Mouse (Mus musculus) midbrain, embryonic 16.5 days (tissue): ENCODE data around the gene Fpr1. TPM values are rescaled to one million over a fixed set of nuclear protein-coding genes. Genes with fewer than 3 reads are reported as not detected.
"Not testable (repeated sequence)": the region's sequence is repeated elsewhere in the genome, so short reads cannot be mapped to it uniquely, and the experiment has no call there.

Experiments
- ATAC-seq: fragments of 200-750 bp; cut with Nextera tagmentation; 2 replicates; pipeline ENCODE4 v1.8.0; 2017; ENCODE audit warnings: moderate TSS enrichment
- H3K27ac ChIP-seq: fragments of 300-500 bp; sonication (generic); 2 replicates; pipeline ENCODE4 v1.5.1; 2014; ENCODE audit warnings: mild to moderate bottlenecking, low read length, mixed read lengths
- H3K27me3 ChIP-seq: fragments of 300-500 bp; sonication (generic); 2 replicates; pipeline ENCODE4 v1.6.1; 2014; ENCODE audit warnings: low read depth, low read length, mixed read lengths; ENCODE audit not compliant: control insufficient read depth, insufficient read depth
- H3K36me3 ChIP-seq: fragments of 300-500 bp; sonication (generic); 2 replicates; pipeline ENCODE4 v1.6.1; 2014; ENCODE audit warnings: mild to moderate bottlenecking, low read length, moderate library complexity, mixed read lengths; ENCODE audit not compliant: control insufficient read depth, insufficient read depth
- H3K4me1 ChIP-seq: fragments of 300-500 bp; sonication (generic); 2 replicates; pipeline ENCODE4 v1.6.1; 2014; ENCODE audit warnings: mild to moderate bottlenecking, low read length, mixed read lengths; ENCODE audit not compliant: control insufficient read depth, insufficient read depth
- H3K4me2 ChIP-seq: fragments of 300-500 bp; sonication (generic); 2 replicates; pipeline ENCODE4 v1.6.1; 2014; ENCODE audit warnings: mild to moderate bottlenecking, low read length, mixed read lengths
- H3K4me3 ChIP-seq: fragments of 300-500 bp; sonication (generic); 2 replicates; pipeline ENCODE4 v1.5.1; 2014; ENCODE audit warnings: low read depth, mild to moderate bottlenecking, low read length, moderate library complexity, mixed read lengths
- H3K9ac ChIP-seq: fragments of 300-500 bp; sonication (generic); 2 replicates; pipeline ENCODE4 v1.6.1; 2014; ENCODE audit warnings: low read depth, low read length, mixed read lengths
- H3K9me3 ChIP-seq: fragments of 300-500 bp; sonication (generic); replicated peaks from 2 replicates; pipeline ENCODE4 v1.6.1; 2014; ENCODE audit warnings: mild to moderate bottlenecking, low read length, mixed read lengths; ENCODE audit not compliant: control insufficient read depth, poor library complexity, severe bottlenecking
- WGBS: fragments of 180-500 bp; shearing (Covaris S2); extraction: QIAGEN DNeasy Blood & Tissue Kit; methylation state at CpG from one replicate; pipeline ENCODE4 v1.1.7; 2014; 5-methylcytosine and 5-hydroxymethylcytosine counted together
- polyA plus RNA-seq: library from polyadenylated mRNA; unstranded; fragments of >200 nt; fragmentation: Nextera tagmentation; extraction: Ambion mirVana; gene quantifications from 2 replicates; pipeline ENCODE4 v1.2.1, GENCODE M21; 2015

Gene Fpr1
- polyA plus RNA-seq, 1 experiment from 2014 or later: 0.18 TPM

GRCm38 (mm10) chr17:17857446-17857845 is 26.3 kb downstream of the Fpr1 start:
- Histone ChIP-seq H3K4me1 (no peaks in the 10 kb centered on the region), H3K27ac (no peak overlapping the region), H3K9ac (no peak overlapping the region), H3K9me3 (no peaks in the 10 kb centered on the region), H3K36me3 (no peaks in the 10 kb centered on the region), H3K4me3 (no peak overlapping the region), H3K4me2 (no peak overlapping the region), H3K27me3 (no peaks in the 10 kb centered on the region)
- 92% methylated on average over 1 of the region's 1 CpGs for WGBS
- no peak for ATAC-seq

DNA sequence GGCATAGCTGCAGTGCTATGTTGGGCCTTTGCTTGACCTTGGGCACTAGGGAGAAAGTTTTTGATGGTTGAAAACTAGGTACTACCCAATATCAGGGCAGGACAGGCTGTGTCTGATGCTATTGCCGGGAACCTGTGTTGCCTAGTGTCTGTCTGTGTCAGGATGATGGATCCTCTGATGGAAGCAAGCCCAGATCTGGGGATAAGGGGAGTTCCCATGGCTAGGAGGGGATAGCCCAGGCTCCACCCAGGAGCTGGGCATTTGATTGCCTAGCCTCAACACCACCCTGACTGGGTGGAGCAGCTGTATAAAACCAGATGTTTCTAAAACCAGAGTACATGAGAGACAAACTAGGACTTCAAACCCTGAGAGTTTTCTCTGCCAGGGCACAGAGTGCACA is 27.1 kb downstream of the Fpr1 start:
- Histone ChIP-seq H3K36me3 (no peaks in the 10 kb centered on the region), H3K4me3 (no peak overlapping the region), H3K4me2 (no peak overlapping the region), H3K9me3 (no peaks in the 10 kb centered on the region), H3K9ac (no peak overlapping the region), H3K27ac (no peak overlapping the region), H3K27me3 (no peaks in the 10 kb centered on the region), H3K4me1 (no peaks in the 10 kb centered on the region)
- ATAC-seq: no peak
- WGBS: 96% methylated on average over 1 of the region's 1 CpGs

DNA sequence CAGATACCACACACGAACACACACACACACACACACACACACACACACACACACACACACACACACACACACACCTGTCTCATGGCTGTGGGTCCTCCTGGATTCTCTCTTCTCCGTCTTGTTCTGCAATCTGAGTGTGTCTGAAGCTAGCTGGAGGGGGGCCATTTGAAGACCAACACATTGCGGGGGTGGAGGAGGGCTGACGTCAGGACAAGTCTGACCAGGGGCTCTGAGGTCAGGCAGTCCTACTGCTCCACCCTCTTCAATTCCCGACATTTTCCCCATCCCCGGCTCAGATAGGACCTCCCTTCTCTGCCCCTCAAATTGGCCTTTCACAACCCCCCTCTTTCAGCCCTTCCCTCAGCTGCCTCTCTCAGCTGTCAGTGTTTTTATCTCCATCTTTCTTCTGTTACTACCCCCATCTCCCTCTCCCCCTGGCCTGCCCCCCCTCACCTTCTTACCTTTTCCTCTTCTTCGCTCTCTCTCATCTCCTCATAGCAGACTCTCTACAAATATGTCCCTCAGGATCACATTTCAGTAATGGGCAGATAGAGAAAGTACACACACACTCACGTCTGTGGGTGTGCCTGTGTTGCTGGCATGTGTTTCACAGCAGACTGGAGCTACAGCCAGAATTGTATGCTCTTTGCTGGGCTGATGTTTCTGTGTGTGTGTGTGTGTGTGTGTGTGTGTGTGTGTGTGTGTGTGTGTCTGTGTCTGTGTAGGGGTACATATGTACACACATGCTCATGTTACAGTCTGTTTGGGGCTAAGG is 28.5 kb downstream of the Fpr1 start, which contains the start of gene Has1:
TSS of gene Has1 (minus strand) at position 142 of the 775 bp plus-strand sequence.
- H3K27me3 ChIP-seq: no peaks in the 10 kb centered on the region
- no peak within 1 kb of the TSS for H3K27ac ChIP-seq
- H3K4me1 ChIP-seq: no peaks in the 10 kb centered on the region
- no peak within 1 kb of the TSS for H3K9ac ChIP-seq
- H3K4me2 ChIP-seq: no peak within 1 kb of the TSS
- H3K36me3 ChIP-seq: no peaks in the 10 kb centered on the region
- no peak within 1 kb of the TSS for H3K4me3 ChIP-seq
- WGBS: 59% methylated on average over 8 of the region's 8 CpGs
- no peaks in the 10 kb centered on the region for H3K9me3 ChIP-seq
- ATAC-seq: no peak

- Histone ChIP-seq H3K4me2 (peak overlapping the region; percentile 40), H3K9me3 (no peaks in the 10 kb centered on the region), H3K36me3 (no peaks in the 10 kb centered on the region), H3K27me3 (no peaks in the 10 kb centered on the region), H3K4me1 (no peaks in the 10 kb centered on the region), H3K27ac (no peak overlapping the region), H3K9ac (peak overlapping the region; percentile 59), H3K4me3 (peak overlapping the region; percentile 32)
- 23% methylated on average over 55 of the region's 55 CpGs for WGBS
- ATAC-seq: peak; percentile 66
Measured at GRCm38 (mm10) chr17:17849906-17850712, 33.6 kb downstream of the Fpr1 start.

- H3K36me3 ChIP-seq: no peaks in the 10 kb centered on the region
- WGBS: 86% methylated on average over 2 of the region's 2 CpGs
Measured at GRCm38 (mm10) chr17:17848988-17849387, 34.8 kb downstream of the Fpr1 start.

DNA sequence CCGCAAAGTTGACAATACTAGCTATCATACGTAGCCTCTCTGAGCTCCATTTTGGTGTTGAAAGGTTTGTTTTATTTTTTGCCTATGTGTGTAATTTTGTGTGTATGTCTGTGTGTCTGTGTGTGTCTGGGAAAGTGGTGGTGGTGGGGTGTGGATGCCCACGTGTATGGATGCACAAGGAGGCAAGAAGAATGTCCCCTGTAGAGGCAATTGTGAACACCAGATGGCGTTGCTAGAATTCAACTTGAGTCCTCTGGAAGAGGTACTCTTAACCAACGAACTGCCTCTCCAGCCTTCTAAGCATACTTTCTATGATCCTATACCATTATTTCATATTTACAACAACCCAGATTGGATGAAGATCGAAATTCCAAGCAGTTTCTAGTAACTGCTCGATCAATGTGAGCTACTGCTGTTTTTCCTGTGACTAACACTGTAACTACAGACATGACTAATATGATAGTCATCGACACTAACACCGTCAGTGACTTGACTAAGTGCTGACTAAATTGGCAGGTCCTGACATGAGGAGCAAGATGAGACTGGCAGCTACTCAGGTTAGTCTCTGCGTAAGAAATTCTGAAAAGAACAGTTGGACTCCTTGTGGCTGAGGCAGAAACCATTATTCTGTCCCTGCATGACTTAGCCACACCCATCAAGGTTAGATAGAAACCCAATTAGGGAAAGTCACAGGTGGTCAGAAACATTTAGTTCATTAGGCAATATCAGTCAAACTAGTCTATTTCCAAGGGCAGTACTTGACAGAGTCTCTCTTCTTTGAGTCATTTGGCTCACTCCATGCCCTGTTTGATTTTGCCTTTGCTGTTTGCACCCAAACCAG is 38.3 kb downstream of the Fpr1 start:
- no peak overlapping the region for H3K27ac ChIP-seq
- H3K27me3 ChIP-seq: no peaks in the 10 kb centered on the region
- H3K9me3 ChIP-seq: no peaks in the 10 kb centered on the region
- ATAC-seq: no peak
- H3K4me3 ChIP-seq: no peak overlapping the region
- H3K36me3 ChIP-seq: no peaks in the 10 kb centered on the region
- no peaks in the 10 kb centered on the region for H3K4me1 ChIP-seq
- no peak overlapping the region for H3K9ac ChIP-seq
- H3K4me2 ChIP-seq: no peak overlapping the region
- 74% methylated on average over 10 of the region's 10 CpGs for WGBS

More at GRCm38 (mm10) chr17:17848988-17849387, 34.8 kb downstream of the Fpr1 start:
- ATAC-seq: no peak
- H3K27ac ChIP-seq: no peak overlapping the region
- H3K27me3 ChIP-seq: no peaks in the 10 kb centered on the region
- H3K4me1 ChIP-seq: no peaks in the 10 kb centered on the region
- no peak overlapping the region for H3K9ac ChIP-seq
- H3K4me3 ChIP-seq: no peak overlapping the region
- no peaks in the 10 kb centered on the region for H3K9me3 ChIP-seq
- H3K4me2 ChIP-seq: no peak overlapping the region

GRCm38 (mm10) chr17:17844606-17845005 is 39.1 kb downstream of the Fpr1 start:
- H3K4me3 ChIP-seq, H3K36me3 ChIP-seq, H3K27me3 ChIP-seq, H3K9ac ChIP-seq, H3K9me3 ChIP-seq, ATAC-seq, H3K4me2 ChIP-seq, H3K4me1 ChIP-seq, H3K27ac ChIP-seq: not testable (repeated sequence)
- 95% methylated on average over 3 of the region's 3 CpGs for WGBS

- H3K9me3 ChIP-seq: no peaks in the 10 kb centered on the region
- H3K27ac ChIP-seq: no peak overlapping the region
- no peaks in the 10 kb centered on the region for H3K27me3 ChIP-seq
- H3K36me3 ChIP-seq: no peaks in the 10 kb centered on the region
- no peak overlapping the region for H3K4me2 ChIP-seq
- peak; percentile 54 for ATAC-seq
- H3K4me1 ChIP-seq: peaks cover 8% of the 10 kb centered on the region
- no peak overlapping the region for H3K9ac ChIP-seq
- 80% methylated on average over 27 of the region's 27 CpGs for WGBS
- no peak overlapping the region for H3K4me3 ChIP-seq
Measured at GRCm38 (mm10) chr17:17843534-17844261, 40.0 kb downstream of the Fpr1 start.
